Mouse (Mus musculus): ENCODE data around the gene Gm9857. TPM values are rescaled to one million over a fixed set of nuclear protein-coding genes. Genes with fewer than 3 reads are reported as not detected.

Gm9857 gene
- polyA plus RNA-seq, 1 experiment from 2014 or later: not detected

GRCm38 (mm10) chr3:108918852-108919251 is 21.4 kb downstream of the Gm9857 start:
- Histone ChIP-seq H3K36me3 (no peaks in the 10 kb centered on the region), H3K9ac (no peak overlapping the region), H3K4me1 (replicated peaks) (no peaks in the 10 kb centered on the region), H3K4me3 (no peak overlapping the region), H3K27ac (no peak overlapping the region), H3K27me3 (no peaks in the 10 kb centered on the region), H3K9me3 (no peaks in the 10 kb centered on the region), H3K4me2 (no peak overlapping the region)
- WGBS: 91% methylated on average over 1 of the region's 1 CpGs
- ATAC-seq (ENCODE audit: low FRiP score): no peak

GRCm38 (mm10) chr3:108917986-108918385 is 22.3 kb downstream of the Gm9857 start:
- H3K36me3 ChIP-seq: no peaks in the 10 kb centered on the region
- no peak overlapping the region for H3K9ac ChIP-seq
- H3K27ac ChIP-seq: no peak overlapping the region
- no peaks in the 10 kb centered on the region for H3K4me1 ChIP-seq (replicated peaks)
- no peak overlapping the region for H3K4me2 ChIP-seq
- no peaks in the 10 kb centered on the region for H3K27me3 ChIP-seq
- 70% methylated on average over 3 of the region's 3 CpGs for WGBS
- ATAC-seq (ENCODE audit: low FRiP score): no peak
- H3K9me3 ChIP-seq: no peaks in the 10 kb centered on the region
- no peak overlapping the region for H3K4me3 ChIP-seq

GRCm38 (mm10) chr3:108916857-108917256 is 23.4 kb downstream of the Gm9857 start:
- Histone ChIP-seq H3K4me2 (no peak overlapping the region), H3K4me1 (replicated peaks) (peaks cover 3% of the 10 kb centered on the region; the same call in 1 of the 2 replicates), H3K27ac (no peak overlapping the region), H3K9ac (0 out of 2 replicates have a peak overlapping the region, but pooled peaks have one; percentile 24), H3K4me3 (no peak overlapping the region), H3K27me3 (no peaks in the 10 kb centered on the region), H3K36me3 (no peaks in the 10 kb centered on the region), H3K9me3 (no peaks in the 10 kb centered on the region)
- 27% methylated on average over 4 of the region's 4 CpGs for WGBS
- ATAC-seq (ENCODE audit: low FRiP score): no peak

- Histone ChIP-seq H3K9ac (no peak overlapping the region), H3K4me3 (no peak overlapping the region), H3K4me1 (replicated peaks) (peaks cover 3% of the 10 kb centered on the region; the same call in 1 of the 2 replicates), H3K4me2 (no peak overlapping the region), H3K36me3 (no peaks in the 10 kb centered on the region), H3K27ac (no peak overlapping the region), H3K27me3 (no peaks in the 10 kb centered on the region), H3K9me3 (no peaks in the 10 kb centered on the region)
- 84% methylated on average over 1 of the region's 1 CpGs for WGBS
- ATAC-seq (ENCODE audit: low FRiP score): no peak
Measured at GRCm38 (mm10) chr3:108915999-108916398, 24.2 kb downstream of the Gm9857 start.

- Histone ChIP-seq H3K4me3 (peak within 1 kb of the TSS; percentile 96), H3K9ac (peak within 1 kb of the TSS; percentile 94), H3K36me3 (peaks cover 3% of the 10 kb centered on the region; the same call in 1 of the 2 replicates), H3K4me1 (replicated peaks) (peaks cover 20% of the 10 kb centered on the region), H3K4me2 (peak within 1 kb of the TSS; percentile 99), H3K27ac (peak within 1 kb of the TSS; percentile 98), H3K9me3 (no peaks in the 10 kb centered on the region), H3K27me3 (no peaks in the 10 kb centered on the region)
- ATAC-seq (ENCODE audit: low FRiP score): peak; percentile 100
- 1% methylated on average over 53 of the region's 53 CpGs for WGBS
Measured at GRCm38 (mm10) chr3:108911548-108912413, 28.5 kb downstream of the Gm9857 start, which contains the start of gene Prpf38b. Gene Prpf38b (minus strand): TSS chr3:108911727.

- peak overlapping the region; percentile 96 for H3K4me3 ChIP-seq
- H3K27me3 ChIP-seq: no peaks in the 10 kb centered on the region
- peak; percentile 90 for ATAC-seq (ENCODE audit: low FRiP score)
- H3K4me1 ChIP-seq (replicated peaks): peaks cover 20% of the 10 kb centered on the region
- peak overlapping the region; percentile 99 for H3K4me2 ChIP-seq
- peaks cover 7% of the 10 kb centered on the region for H3K36me3 ChIP-seq
- peak overlapping the region; percentile 94 for H3K9ac ChIP-seq
- peak overlapping the region; percentile 98 for H3K27ac ChIP-seq
- WGBS: under 1% methylated on average over 44 of the region's 44 CpGs
- H3K9me3 ChIP-seq: no peaks in the 10 kb centered on the region
Measured at GRCm38 (mm10) chr3:108911081-108911547, 29.1 kb downstream of the Gm9857 start.

- no peaks in the 10 kb centered on the region for H3K27me3 ChIP-seq
- peaks cover 20% of the 10 kb centered on the region for H3K4me1 ChIP-seq (replicated peaks)
- no peak for ATAC-seq (ENCODE audit: low FRiP score)
- peaks cover 12% of the 10 kb centered on the region for H3K36me3 ChIP-seq
- 0% methylated on average over 32 of the region's 32 CpGs for WGBS
- no peaks in the 10 kb centered on the region for H3K9me3 ChIP-seq
- peak overlapping the region; percentile 98 for H3K27ac ChIP-seq
- peak overlapping the region; percentile 94 for H3K9ac ChIP-seq
- peak overlapping the region; percentile 96 for H3K4me3 ChIP-seq
- peak overlapping the region; percentile 99 for H3K4me2 ChIP-seq
Measured at GRCm38 (mm10) chr3:108910303-108911080, 29.8 kb downstream of the Gm9857 start.

- Histone ChIP-seq H3K27me3 (no peaks in the 10 kb centered on the region), H3K4me3 (no peak overlapping the region), H3K27ac (no peak overlapping the region), H3K9ac (no peak overlapping the region), H3K4me1 (replicated peaks) (no peaks in the 10 kb centered on the region), H3K4me2 (no peak overlapping the region), H3K9me3 (no peaks in the 10 kb centered on the region), H3K36me3 (peaks cover 53% of the 10 kb centered on the region)
- 97% methylated on average over 6 of the region's 6 CpGs for WGBS
- ATAC-seq (ENCODE audit: low FRiP score): no peak
Measured at GRCm38 (mm10) chr3:108902934-108903333, 37.3 kb downstream of the Gm9857 start.

- H3K4me1 ChIP-seq (replicated peaks): no peaks in the 10 kb centered on the region
- 56% methylated on average over 2 of the region's 2 CpGs for WGBS
- H3K27ac ChIP-seq: no peak overlapping the region
- H3K36me3 ChIP-seq: peaks cover 53% of the 10 kb centered on the region
- no peak overlapping the region for H3K4me2 ChIP-seq
- no peak overlapping the region for H3K4me3 ChIP-seq
- H3K9me3 ChIP-seq: no peaks in the 10 kb centered on the region
- ATAC-seq (ENCODE audit: low FRiP score): 0 out of 2 replicates have a peak, but pooled peaks have one; percentile 28
- H3K9ac ChIP-seq: no peak overlapping the region
- no peaks in the 10 kb centered on the region for H3K27me3 ChIP-seq
Measured at GRCm38 (mm10) chr3:108902038-108902437, 38.2 kb downstream of the Gm9857 start.

GRCm38 (mm10) chr3:108900681-108901080 is 39.6 kb downstream of the Gm9857 start:
- Histone ChIP-seq H3K27ac (no peak overlapping the region), H3K36me3 (peaks cover 43% of the 10 kb centered on the region), H3K9me3 (no peaks in the 10 kb centered on the region), H3K27me3 (no peaks in the 10 kb centered on the region), H3K9ac (no peak overlapping the region), H3K4me2 (no peak overlapping the region), H3K4me1 (replicated peaks) (no peaks in the 10 kb centered on the region), H3K4me3 (no peak overlapping the region)
- 80% methylated on average over 5 of the region's 5 CpGs for WGBS
- no peak for ATAC-seq (ENCODE audit: low FRiP score)

- ATAC-seq (ENCODE audit: low FRiP score): no peak
- 82% methylated on average over 3 of the region's 3 CpGs for WGBS
- no peak overlapping the region for H3K27ac ChIP-seq
Measured at GRCm38 (mm10) chr3:108900147-108900546, 40.1 kb downstream of the Gm9857 start.

GRCm38 (mm10) chr3:108898640-108899039 is 41.6 kb downstream of the Gm9857 start:
- ATAC-seq (ENCODE audit: low FRiP score): no peak
- Histone ChIP-seq H3K4me3 (no peak overlapping the region), H3K4me2 (no peak overlapping the region), H3K9me3 (no peaks in the 10 kb centered on the region), H3K36me3 (peaks cover 24% of the 10 kb centered on the region), H3K27me3 (no peaks in the 10 kb centered on the region), H3K27ac (no peak overlapping the region), H3K4me1 (replicated peaks) (no peaks in the 10 kb centered on the region), H3K9ac (no peak overlapping the region)
- 96% methylated on average over 4 of the region's 4 CpGs for WGBS

More at GRCm38 (mm10) chr3:108900147-108900546, 40.1 kb downstream of the Gm9857 start:
- peaks cover 39% of the 10 kb centered on the region for H3K36me3 ChIP-seq
- H3K4me3 ChIP-seq: no peak overlapping the region
- H3K9ac ChIP-seq: no peak overlapping the region
- no peak overlapping the region for H3K4me2 ChIP-seq
- no peaks in the 10 kb centered on the region for H3K4me1 ChIP-seq (replicated peaks)
- H3K27me3 ChIP-seq: no peaks in the 10 kb centered on the region
- no peaks in the 10 kb centered on the region for H3K9me3 ChIP-seq

Data from hindbrain, embryonic 13.5 days (tissue).